Mouse (Mus musculus) testis, postnatal 10 days (tissue): ENCODE measurements around the gene Ap1s2.

Source experiments
- DNase-seq: peaks from one replicate; pipeline ENCODE4 v3.0.0; 2021; ENCODE audit warnings: low spot score

The Ap1s2 gene

GRCm38 (mm10) chrX:163981092-163981491 is 72.3 kb downstream of the Ap1s2 start:
- DNase-seq: no peak

- DNase-seq: no peak
Measured at GRCm38 (mm10) chrX:163981500-163981899, 72.7 kb downstream of the Ap1s2 start.

- no peak for DNase-seq
Measured at GRCm38 (mm10) chrX:163982129-163982528, 73.3 kb downstream of the Ap1s2 start.
